Mouse (Mus musculus): ENCODE results near the gene Gnptg. TPM values are rescaled to one million over a fixed set of nuclear protein-coding genes. Genes with fewer than 3 reads are reported as not detected.

The Gnptg gene
- polyA plus RNA-seq, 1 experiment from 2014 or later = 110 TPM

- Histone ChIP-seq H3K27me3 (replicated peaks) (no peaks in the 10 kb centered on the region), H3K4me1 (peaks cover 28% of the 10 kb centered on the region), H3K4me2 (no peak overlapping the region), H3K27ac (replicated peaks) (no peak overlapping the region), H3K4me3 (replicated peaks) (no peak overlapping the region), H3K36me3 (peaks cover 57% of the 10 kb centered on the region), H3K9me3 (replicated peaks) (no peaks in the 10 kb centered on the region), H3K9ac (replicated peaks) (no peak overlapping the region)
- ATAC-seq (ENCODE audit: low FRiP score) = no peak
- WGBS = 91% methylated on average over 9 of the region's 9 CpGs
These were observed 21.0 kb downstream of the Gnptg start for GRCm38 (mm10) chr17:25218967-25219366.

- WGBS = 89% methylated on average over 3 of the region's 3 CpGs
- H3K9ac ChIP-seq (replicated peaks) = no peak overlapping the region
- no peak for ATAC-seq (ENCODE audit: low FRiP score)
- H3K27ac ChIP-seq (replicated peaks) = no peak overlapping the region
- peaks cover under 1% of the 10 kb centered on the region; the same call in 1 of the 2 replicates for H3K4me1 ChIP-seq
- H3K4me2 ChIP-seq = no peak overlapping the region
- peaks cover 82% of the 10 kb centered on the region for H3K36me3 ChIP-seq
- H3K9me3 ChIP-seq (replicated peaks) = no peaks in the 10 kb centered on the region
- no peaks in the 10 kb centered on the region for H3K27me3 ChIP-seq (replicated peaks)
- H3K4me3 ChIP-seq (replicated peaks) = no peak overlapping the region
These were observed 24.5 kb downstream of the Gnptg start for GRCm38 (mm10) chr17:25215431-25215830.

- H3K36me3 ChIP-seq = peaks cover 87% of the 10 kb centered on the region
- no peak overlapping the region for H3K27ac ChIP-seq (replicated peaks)
- H3K4me3 ChIP-seq (replicated peaks) = no peak overlapping the region
- H3K9ac ChIP-seq (replicated peaks) = no peak overlapping the region
- H3K4me2 ChIP-seq = no peak overlapping the region
- no peaks in the 10 kb centered on the region for H3K27me3 ChIP-seq (replicated peaks)
- 89% methylated on average over 4 of the region's 4 CpGs for WGBS
- H3K9me3 ChIP-seq (replicated peaks) = no peaks in the 10 kb centered on the region
- ATAC-seq (ENCODE audit: low FRiP score) = no peak
- no peaks in the 10 kb centered on the region for H3K4me1 ChIP-seq
These were observed 28.2 kb downstream of the Gnptg start for GRCm38 (mm10) chr17:25211705-25212104.

GRCm38 (mm10) chr17:25210680-25211466 lies 29.1 kb downstream of the Gnptg start:
- Histone ChIP-seq H3K4me2 (no peak overlapping the region), H3K36me3 (peaks cover 87% of the 10 kb centered on the region), H3K9me3 (replicated peaks) (no peaks in the 10 kb centered on the region), H3K4me3 (replicated peaks) (no peak overlapping the region), H3K4me1 (no peaks in the 10 kb centered on the region), H3K9ac (replicated peaks) (no peak overlapping the region), H3K27ac (replicated peaks) (no peak overlapping the region), H3K27me3 (replicated peaks) (no peaks in the 10 kb centered on the region)
- ATAC-seq (ENCODE audit: low FRiP score) = no peak
- 87% methylated on average over 15 of the region's 15 CpGs for WGBS

GRCm38 (mm10) chr17:25210006-25210405 lies 29.9 kb downstream of the Gnptg start:
- H3K27me3 ChIP-seq (replicated peaks) = no peaks in the 10 kb centered on the region
- H3K4me3 ChIP-seq (replicated peaks) = no peak overlapping the region
- H3K36me3 ChIP-seq = peaks cover 87% of the 10 kb centered on the region
- H3K9me3 ChIP-seq (replicated peaks) = no peaks in the 10 kb centered on the region
- no peak overlapping the region for H3K9ac ChIP-seq (replicated peaks)
- WGBS = 91% methylated on average over 4 of the region's 4 CpGs
- no peak overlapping the region for H3K4me2 ChIP-seq
- H3K27ac ChIP-seq (replicated peaks) = no peak overlapping the region
- ATAC-seq (ENCODE audit: low FRiP score) = no peak
- no peaks in the 10 kb centered on the region for H3K4me1 ChIP-seq

- H3K4me1 ChIP-seq = no peaks in the 10 kb centered on the region
- H3K27ac ChIP-seq (replicated peaks) = no peak overlapping the region
- no peak for ATAC-seq (ENCODE audit: low FRiP score)
- 96% methylated on average over 4 of the region's 4 CpGs for WGBS
- H3K4me2 ChIP-seq = no peak overlapping the region
- H3K27me3 ChIP-seq (replicated peaks) = no peaks in the 10 kb centered on the region
- peaks cover 77% of the 10 kb centered on the region for H3K36me3 ChIP-seq
- H3K9me3 ChIP-seq (replicated peaks) = no peaks in the 10 kb centered on the region
- no peak overlapping the region for H3K4me3 ChIP-seq (replicated peaks)
- no peak overlapping the region for H3K9ac ChIP-seq (replicated peaks)
These were observed 37.5 kb downstream of the Gnptg start for GRCm38 (mm10) chr17:25202401-25202800.

GRCm38 (mm10) chr17:25189091-25189490 lies 50.8 kb downstream of the Gnptg start:
- no peak for ATAC-seq (ENCODE audit: low FRiP score)
- H3K9me3 ChIP-seq (replicated peaks) = no peaks in the 10 kb centered on the region
- peaks cover 3% of the 10 kb centered on the region; the same call in 1 of the 2 replicates for H3K36me3 ChIP-seq
- H3K27me3 ChIP-seq (replicated peaks) = no peaks in the 10 kb centered on the region
- WGBS = 4% methylated on average over 14 of the region's 16 CpGs
- peak overlapping the region; percentile 92 for H3K9ac ChIP-seq (replicated peaks)
- peaks cover 41% of the 10 kb centered on the region for H3K4me1 ChIP-seq
- peak overlapping the region; percentile 96 for H3K4me3 ChIP-seq (replicated peaks)
- H3K27ac ChIP-seq (replicated peaks) = no peak overlapping the region
- H3K4me2 ChIP-seq = peak overlapping the region; percentile 94

GRCm38 (mm10) chr17:25188150-25189031 lies 51.5 kb downstream of the Gnptg start, which contains the start of gene Unkl:
Gene Unkl (plus strand): TSS chr17:25188397.
- peak; percentile 49; the same call in 1 of the 2 replicates for ATAC-seq (ENCODE audit: low FRiP score)

GRCm38 (mm10) chr17:25187784-25188149 lies 52.2 kb downstream of the Gnptg start:
- ATAC-seq (ENCODE audit: low FRiP score) = no peak

More at GRCm38 (mm10) chr17:25188150-25189031, 51.5 kb downstream of the Gnptg start, which contains the start of gene Unkl:
- Histone ChIP-seq H3K9ac (replicated peaks) (peak within 1 kb of the TSS; percentile 92), H3K4me1 (peaks cover 46% of the 10 kb centered on the region), H3K4me3 (replicated peaks) (peak within 1 kb of the TSS; percentile 96), H3K4me2 (peak within 1 kb of the TSS; percentile 94), H3K36me3 (peaks cover 3% of the 10 kb centered on the region; the same call in 1 of the 2 replicates), H3K27ac (replicated peaks) (peak within 1 kb of the TSS; percentile 80), H3K9me3 (replicated peaks) (no peaks in the 10 kb centered on the region), H3K27me3 (replicated peaks) (no peaks in the 10 kb centered on the region)
- WGBS = under 1% methylated on average over 93 of the region's 104 CpGs

GRCm38 (mm10) chr17:25184961-25185360 lies 55.0 kb downstream of the Gnptg start:
- Histone ChIP-seq H3K4me3 (replicated peaks) (peak overlapping the region; percentile 63), H3K4me2 (peak overlapping the region; percentile 100), H3K27ac (replicated peaks) (peak overlapping the region; percentile 96; the same call in 1 of the 2 replicates), H3K4me1 (peaks cover 40% of the 10 kb centered on the region), H3K9me3 (replicated peaks) (no peaks in the 10 kb centered on the region), H3K9ac (replicated peaks) (peak overlapping the region; percentile 73), H3K36me3 (no peaks in the 10 kb centered on the region), H3K27me3 (replicated peaks) (peaks cover 11% of the 10 kb centered on the region; the same call in 1 of the 2 replicates)
- 8% methylated on average over 17 of the region's 17 CpGs for WGBS
- ATAC-seq (ENCODE audit: low FRiP score) = peak; percentile 6; the same call in 1 of the 2 replicates

More at GRCm38 (mm10) chr17:25187784-25188149, 52.2 kb downstream of the Gnptg start:
- Histone ChIP-seq H3K27me3 (replicated peaks) (no peaks in the 10 kb centered on the region), H3K36me3 (peaks cover 3% of the 10 kb centered on the region; the same call in 1 of the 2 replicates), H3K4me2 (peak overlapping the region; percentile 94), H3K4me1 (peaks cover 49% of the 10 kb centered on the region), H3K27ac (replicated peaks) (peak overlapping the region; percentile 80), H3K9ac (replicated peaks) (peak overlapping the region; percentile 92), H3K4me3 (replicated peaks) (peak overlapping the region; percentile 96), H3K9me3 (replicated peaks) (no peaks in the 10 kb centered on the region)
- WGBS = 8% methylated on average over 11 of the region's 11 CpGs

- under 1% methylated on average over 50 of the region's 50 CpGs for WGBS
- ATAC-seq (ENCODE audit: low FRiP score) = peak; percentile 86
- Histone ChIP-seq H3K9me3 (replicated peaks) (no peaks in the 10 kb centered on the region), H3K36me3 (no peaks in the 10 kb centered on the region), H3K9ac (replicated peaks) (peak within 1 kb of the TSS; percentile 73), H3K4me3 (replicated peaks) (peak within 1 kb of the TSS; percentile 63), H3K27me3 (replicated peaks) (peaks cover 11% of the 10 kb centered on the region; the same call in 1 of the 2 replicates), H3K27ac (replicated peaks) (peak within 1 kb of the TSS; percentile 96), H3K4me1 (peaks cover 33% of the 10 kb centered on the region), H3K4me2 (peak within 1 kb of the TSS; percentile 100)
These were observed 55.7 kb downstream of the Gnptg start, which contains the start of gene BC003965 for GRCm38 (mm10) chr17:25184129-25184691. Gene BC003965 (plus strand): TSS chr17:25184554.
